Mouse (Mus musculus) ES-Bruce4 (cell line): ENCODE measurements around the gene Spata21.

Experiments
- CTCF ChIP-seq: IDR thresholded peaks from one replicate; pipeline ENCODE4 v1.8.1; 2011; ENCODE audit warnings: low read depth, low read length
- EP300 ChIP-seq: IDR thresholded peaks from 2 replicates; pipeline ENCODE4 v1.6.1; 2011; ENCODE audit warnings: low read depth, low read length; ENCODE audit not compliant: insufficient read depth
- POLR2A ChIP-seq: IDR thresholded peaks from one replicate; pipeline ENCODE4 v1.8.1; 2011; ENCODE audit warnings: low read length; ENCODE audit not compliant: insufficient read depth

- TF ChIP-seq CTCF = no peak
- no peak for TF ChIP-seq EP300
- no peak for TF ChIP-seq POLR2A
Measured at GRCm38 (mm10) chr4:141072502-141072901, 15.6 kb upstream of the Spata21 start.
